Mouse (Mus musculus) liver, embryonic 12.5 days (tissue): ENCODE results near the gene Arfgap3. TPM values are rescaled to one million over a fixed set of nuclear protein-coding genes. Genes with fewer than 3 reads are reported as not detected.
"Not testable (repeated sequence)": the region's sequence is repeated elsewhere in the genome, so short reads cannot be mapped to it uniquely, and the experiment has no call there.

ENCODE experiments used
- ATAC-seq: fragments of 200-750 bp; cut with Nextera tagmentation; 2 replicates; pipeline ENCODE4 v1.8.0; 2017; ENCODE audit warnings: moderate number of reproducible peaks, mild to moderate bottlenecking, moderate library complexity
- H3K27ac ChIP-seq: fragments of 300-500 bp; sonication (generic); 2 replicates; pipeline ENCODE4 v1.5.1; 2016; ENCODE audit warnings: mild to moderate bottlenecking
- H3K27me3 ChIP-seq: fragments of 300-500 bp; sonication (generic); replicated peaks from 2 replicates; pipeline ENCODE4 v1.6.1; 2016; ENCODE audit warnings: mild to moderate bottlenecking, moderate library complexity
- H3K36me3 ChIP-seq: fragments of 300-500 bp; sonication (generic); 2 replicates; pipeline ENCODE4 v1.6.1; 2016; ENCODE audit warnings: mild to moderate bottlenecking, moderate library complexity
- H3K4me1 ChIP-seq: fragments of 300-500 bp; sonication (generic); 2 replicates; pipeline ENCODE4 v1.6.1; 2016
- H3K4me2 ChIP-seq: fragments of 300-500 bp; sonication (generic); 2 replicates; pipeline ENCODE4 v1.6.1; 2016; ENCODE audit warnings: mild to moderate bottlenecking, moderate library complexity
- H3K4me3 ChIP-seq: fragments of 300-500 bp; sonication (generic); 2 replicates; pipeline ENCODE4 v1.5.1; 2016; ENCODE audit warnings: mild to moderate bottlenecking, moderate library complexity
- H3K9ac ChIP-seq: fragments of 300-500 bp; sonication (generic); 2 replicates; pipeline ENCODE4 v1.6.1; 2016; ENCODE audit warnings: mild to moderate bottlenecking, moderate library complexity
- H3K9me3 ChIP-seq: fragments of 300-500 bp; sonication (generic); replicated peaks from 2 replicates; pipeline ENCODE4 v1.6.1; 2016; ENCODE audit warnings: mild to moderate bottlenecking, moderate library complexity
- WGBS: fragments of 180-500 bp; shearing (Covaris S2); methylation state at CpG from one replicate; pipeline ENCODE4 v1.1.7; 2016; ENCODE audit not compliant: insufficient replicate concordance; 5-methylcytosine and 5-hydroxymethylcytosine counted together
- polyA plus RNA-seq: library from polyadenylated mRNA; unstranded; fragments of >200 nt; fragmentation: Nextera tagmentation; extraction: Ambion mirVana; gene quantifications from 2 replicates; pipeline ENCODE4 v1.2.1, GENCODE M21; 2016

Gene Arfgap3
- polyA plus RNA-seq, 1 experiment from 2014 or later: 16.2 TPM

DNA sequence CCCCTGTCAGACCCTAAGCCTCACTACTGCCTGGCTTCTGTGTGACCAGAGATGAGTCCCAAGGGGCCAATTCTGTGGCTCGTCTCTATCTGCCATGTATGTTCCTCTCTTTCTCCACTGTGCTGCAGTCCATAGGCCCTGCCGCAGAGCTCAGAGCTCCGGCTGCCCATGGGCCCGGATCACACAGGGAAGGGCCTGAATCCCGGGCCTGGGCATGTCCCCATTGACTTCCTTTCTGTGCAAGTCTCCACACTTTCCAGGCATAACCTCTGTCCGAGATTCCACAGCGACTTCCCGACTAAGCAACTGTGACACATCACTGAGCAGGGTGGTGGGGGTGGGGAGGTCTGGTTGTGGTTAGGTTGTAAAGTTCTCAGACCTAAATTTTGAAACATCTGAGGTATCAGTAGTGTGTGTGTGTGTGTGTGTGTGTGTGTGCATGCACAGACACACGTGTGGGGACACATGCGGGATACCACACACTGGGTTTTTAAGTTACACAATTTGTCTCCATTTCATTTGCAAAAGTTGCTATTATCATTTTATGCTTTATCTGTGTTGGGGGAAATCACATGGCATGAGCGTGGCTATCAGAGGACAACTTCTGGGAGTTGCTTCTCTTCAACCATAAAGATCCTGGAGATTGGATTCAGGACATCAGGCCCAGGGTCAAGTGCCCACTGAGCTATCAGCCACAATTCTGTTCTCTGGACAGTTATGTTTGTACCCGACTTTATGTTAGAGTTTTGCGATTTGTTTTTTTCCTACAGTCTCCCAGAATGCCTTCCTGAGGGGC, 57.6 kb downstream of the Arfgap3 start:
- no peak overlapping the region for H3K27ac ChIP-seq
- H3K9me3 ChIP-seq: no peaks in the 10 kb centered on the region
- H3K4me3 ChIP-seq: no peak overlapping the region
- H3K9ac ChIP-seq: no peak overlapping the region
- 0 out of 2 replicates have a peak, but pooled peaks cover 4% of the 10 kb centered on the region for H3K27me3 ChIP-seq
- no peak for ATAC-seq
- H3K4me2 ChIP-seq: no peak overlapping the region
- no peaks in the 10 kb centered on the region for H3K36me3 ChIP-seq
- WGBS: 64% methylated on average over 13 of the region's 13 CpGs
- H3K4me1 ChIP-seq: 0 out of 2 replicates have a peak, but pooled peaks cover 10% of the 10 kb centered on the region

- H3K4me1 ChIP-seq: 0 out of 2 replicates have a peak, but pooled peaks cover 10% of the 10 kb centered on the region
- WGBS: 65% methylated on average over 2 of the region's 2 CpGs
- no peak for ATAC-seq
- no peaks in the 10 kb centered on the region for H3K36me3 ChIP-seq
- H3K27ac ChIP-seq: no peak overlapping the region
- no peak overlapping the region for H3K4me3 ChIP-seq
- H3K4me2 ChIP-seq: no peak overlapping the region
- 0 out of 2 replicates have a peak, but pooled peaks cover 4% of the 10 kb centered on the region for H3K27me3 ChIP-seq
- H3K9ac ChIP-seq: no peak overlapping the region
- no peaks in the 10 kb centered on the region for H3K9me3 ChIP-seq
These were observed 59.1 kb downstream of the Arfgap3 start for GRCm38 (mm10) chr15:83290899-83291298.

DNA sequence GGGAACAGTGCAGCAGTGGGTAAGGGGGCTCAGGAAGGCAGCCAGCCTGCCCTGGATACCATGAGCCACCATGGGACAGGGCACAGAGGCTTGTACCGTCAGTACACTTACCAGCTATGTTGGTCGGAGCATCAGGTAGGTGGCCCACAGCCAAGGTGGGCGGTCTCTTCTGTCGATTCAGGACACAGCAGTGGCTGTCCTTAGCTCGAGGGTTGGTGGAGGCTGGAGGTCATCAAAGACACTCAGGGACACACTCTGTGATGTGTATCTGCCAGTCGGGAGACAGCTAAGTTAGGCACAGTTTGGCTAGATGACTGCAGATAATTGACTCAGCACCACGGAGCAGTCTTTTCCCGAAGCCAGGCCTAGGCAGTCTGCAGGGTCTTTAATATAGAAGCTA, 65.2 kb downstream of the Arfgap3 start:
- H3K27me3 ChIP-seq: 0 out of 2 replicates have a peak, but pooled peaks cover 4% of the 10 kb centered on the region
- H3K4me3 ChIP-seq: no peak overlapping the region
- no peak overlapping the region for H3K4me2 ChIP-seq
- H3K36me3 ChIP-seq: no peaks in the 10 kb centered on the region
- no peak overlapping the region for H3K9ac ChIP-seq
- no peak overlapping the region for H3K27ac ChIP-seq
- no peaks in the 10 kb centered on the region for H3K9me3 ChIP-seq
- no peak for ATAC-seq
- H3K4me1 ChIP-seq: no peaks in the 10 kb centered on the region
- 65% methylated on average over 8 of the region's 8 CpGs for WGBS

GRCm38 (mm10) chr15:83282397-83282796, 67.7 kb downstream of the Arfgap3 start:
- no peak overlapping the region for H3K9ac ChIP-seq
- WGBS: 51% methylated on average over 5 of the region's 5 CpGs
- H3K9me3 ChIP-seq: no peaks in the 10 kb centered on the region
- no peak for ATAC-seq
- no peaks in the 10 kb centered on the region for H3K4me1 ChIP-seq
- no peak overlapping the region for H3K4me2 ChIP-seq
- H3K4me3 ChIP-seq: no peak overlapping the region
- no peak overlapping the region for H3K27ac ChIP-seq
- H3K36me3 ChIP-seq: no peaks in the 10 kb centered on the region
- 0 out of 2 replicates have a peak, but pooled peaks cover 4% of the 10 kb centered on the region for H3K27me3 ChIP-seq

- Histone ChIP-seq H3K4me3 (no peak overlapping the region), H3K27me3 (0 out of 2 replicates have a peak, but pooled peaks cover 4% of the 10 kb centered on the region), H3K36me3 (no peaks in the 10 kb centered on the region), H3K4me1 (no peaks in the 10 kb centered on the region), H3K27ac (no peak overlapping the region), H3K9ac (no peak overlapping the region), H3K9me3 (no peaks in the 10 kb centered on the region), H3K4me2 (no peak overlapping the region)
- no peak for ATAC-seq
- 65% methylated on average over 11 of the region's 11 CpGs for WGBS
These were observed 68.7 kb downstream of the Arfgap3 start for GRCm38 (mm10) chr15:83281303-83281702.

DNA sequence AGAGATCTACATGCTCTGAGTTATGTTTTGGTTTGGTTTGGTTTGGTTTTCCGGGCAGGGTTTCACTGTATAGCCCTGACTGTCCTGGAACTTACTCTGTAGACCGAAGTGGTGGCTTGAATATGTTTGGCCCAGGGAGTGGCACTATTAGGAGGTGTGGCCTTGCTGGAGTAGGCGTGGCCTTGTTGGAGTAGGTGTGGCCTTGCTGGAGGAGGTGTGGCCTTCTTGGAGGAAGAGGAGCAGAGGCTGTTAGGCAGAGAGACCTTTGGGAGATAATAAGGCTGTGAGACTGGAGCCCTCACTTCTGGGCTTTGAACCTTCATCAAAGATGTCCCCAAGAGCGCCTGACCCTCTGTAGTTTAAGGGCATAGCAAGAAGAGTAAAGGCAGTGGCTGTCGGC, 71.5 kb downstream of the Arfgap3 start:
- H3K36me3 ChIP-seq: no peaks in the 10 kb centered on the region
- WGBS: 67% methylated on average over 5 of the region's 5 CpGs
- no peak for ATAC-seq
- H3K4me3 ChIP-seq: no peak overlapping the region
- no peak overlapping the region for H3K9ac ChIP-seq
- no peak overlapping the region for H3K4me2 ChIP-seq
- no peak overlapping the region for H3K27ac ChIP-seq
- H3K27me3 ChIP-seq: 0 out of 2 replicates have a peak, but pooled peaks cover 4% of the 10 kb centered on the region
- H3K4me1 ChIP-seq: no peaks in the 10 kb centered on the region
- H3K9me3 ChIP-seq: no peaks in the 10 kb centered on the region

GRCm38 (mm10) chr15:83277451-83277850, 72.6 kb downstream of the Arfgap3 start:
- no peaks in the 10 kb centered on the region for H3K4me1 ChIP-seq
- no peak overlapping the region for H3K4me3 ChIP-seq
- no peak overlapping the region for H3K4me2 ChIP-seq
- no peak overlapping the region for H3K27ac ChIP-seq
- H3K9me3 ChIP-seq: no peaks in the 10 kb centered on the region
- 70% methylated on average over 4 of the region's 4 CpGs for WGBS
- no peak overlapping the region for H3K9ac ChIP-seq
- 0 out of 2 replicates have a peak, but pooled peaks cover 4% of the 10 kb centered on the region for H3K27me3 ChIP-seq
- no peak for ATAC-seq
- H3K36me3 ChIP-seq: no peaks in the 10 kb centered on the region

GRCm38 (mm10) chr15:83274237-83274636, 75.8 kb downstream of the Arfgap3 start:
- H3K4me1 ChIP-seq, H3K4me2 ChIP-seq, H3K9ac ChIP-seq, H3K9me3 ChIP-seq, ATAC-seq, H3K27me3 ChIP-seq, H3K4me3 ChIP-seq, H3K27ac ChIP-seq, H3K36me3 ChIP-seq: not testable (repeated sequence)

DNA sequence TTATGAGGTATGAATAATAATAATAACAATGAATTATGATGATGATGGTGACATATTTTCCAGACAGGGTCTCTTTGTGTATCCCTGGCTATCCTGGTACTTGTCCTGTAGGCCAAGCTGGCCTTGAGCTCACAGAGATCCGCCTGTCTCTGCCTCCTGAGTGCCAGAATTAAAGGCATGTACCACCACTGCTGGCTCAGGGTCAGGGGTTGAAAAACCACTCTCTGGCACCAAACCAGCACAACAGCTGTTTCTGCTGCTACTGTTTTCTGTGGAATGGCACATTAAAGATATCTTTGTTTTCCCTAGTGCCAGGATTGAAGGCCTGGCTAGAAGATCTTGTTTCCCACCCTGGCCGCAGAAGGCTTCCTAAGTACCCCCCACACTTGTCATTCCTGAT, 77.0 kb downstream of the Arfgap3 start:
- Histone ChIP-seq H3K27me3 (no peaks in the 10 kb centered on the region), H3K27ac (no peak overlapping the region), H3K4me3 (no peak overlapping the region), H3K9ac (no peak overlapping the region), H3K4me2 (no peak overlapping the region), H3K4me1 (0 out of 2 replicates have a peak, but pooled peaks cover 5% of the 10 kb centered on the region), H3K9me3 (no peaks in the 10 kb centered on the region), H3K36me3 (no peaks in the 10 kb centered on the region)
- 67% methylated on average over 2 of the region's 2 CpGs for WGBS
- no peak for ATAC-seq

DNA sequence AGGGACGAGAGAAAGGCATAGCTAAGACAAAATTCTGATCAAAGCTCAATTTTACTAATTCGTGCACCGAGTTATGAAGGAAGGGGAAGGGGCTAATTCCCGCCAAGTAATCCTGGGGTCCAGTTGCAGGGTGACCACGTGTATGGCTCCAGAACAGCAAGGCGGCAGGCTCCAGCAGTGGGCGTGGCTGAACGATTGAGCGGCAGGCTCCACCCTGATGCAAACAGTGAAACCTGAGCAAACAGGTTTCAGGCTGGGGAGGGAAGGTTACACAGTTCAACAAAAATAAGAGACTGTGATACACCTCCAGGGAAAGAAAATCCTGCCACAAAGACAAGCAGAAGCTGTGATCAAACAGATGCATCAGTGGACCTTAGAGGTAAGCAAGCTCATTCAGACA, 78.8 kb downstream of the Arfgap3 start:
- not testable (repeated sequence) for H3K27me3 ChIP-seq, H3K4me1 ChIP-seq, ATAC-seq, H3K4me3 ChIP-seq, H3K9ac ChIP-seq, H3K27ac ChIP-seq, H3K36me3 ChIP-seq, H3K4me2 ChIP-seq, H3K9me3 ChIP-seq
- WGBS: 28% methylated on average over 9 of the region's 9 CpGs

- H3K27ac ChIP-seq, H3K4me2 ChIP-seq, H3K9ac ChIP-seq, ATAC-seq, H3K4me1 ChIP-seq, H3K9me3 ChIP-seq, H3K36me3 ChIP-seq, H3K27me3 ChIP-seq, H3K4me3 ChIP-seq: not testable (repeated sequence)
- WGBS: 65% methylated on average over 6 of the region's 6 CpGs
These were observed 80.1 kb downstream of the Arfgap3 start for GRCm38 (mm10) chr15:83269985-83270384.

GRCm38 (mm10) chr15:83268428-83268827, 81.6 kb downstream of the Arfgap3 start:
- not testable (repeated sequence) for H3K4me3 ChIP-seq, H3K9me3 ChIP-seq, H3K27ac ChIP-seq, H3K9ac ChIP-seq, H3K27me3 ChIP-seq, H3K4me2 ChIP-seq, H3K4me1 ChIP-seq, ATAC-seq, H3K36me3 ChIP-seq
- WGBS: 36% methylated on average over 7 of the region's 7 CpGs
